Mouse (Mus musculus) kidney, adult 2 months (tissue): Measurements from ENCODE around the gene Cib2.

Experiments
- CTCF ChIP-seq: fragments of 200-500 bp; conservative IDR thresholded peaks from 2 replicates; pipeline ENCODE4 v1.5.1; 2011; ENCODE audit warnings: low read depth, mild to moderate bottlenecking, control low read depth, low read length, moderate library complexity, mixed read lengths; ENCODE audit not compliant: insufficient read depth, insufficient read length
- POLR2A ChIP-seq: fragments of 200-500 bp; IDR thresholded peaks from one replicate; pipeline ENCODE4 v1.6.1; 2011; ENCODE audit warnings: low read depth, low read length, control low read depth

- no peak for TF ChIP-seq POLR2A
- no peak for TF ChIP-seq CTCF
These were observed 44.2 kb upstream of the Cib2 start for GRCm38 (mm10) chr9:54604131-54604654.
